Mouse (Mus musculus) MEL (cell line): Measurements from ENCODE around the gene Epha4. TPM values are rescaled to one million over a fixed set of nuclear protein-coding genes. Genes with fewer than 3 reads are reported as not detected.

Experiments
- DNase-seq: peaks from one replicate; pipeline ENCODE4 v3.0.0; 2011; ENCODE audit warnings: low read depth, low spot score
- H3K27ac ChIP-seq: 2 replicates; pipeline ENCODE4 v1.5.1; 2012; ENCODE audit warnings: low read depth, mild to moderate bottlenecking, control low read depth, low read length, moderate library complexity; ENCODE audit not compliant: control insufficient read depth
- H3K27me3 ChIP-seq, 2 experiments: fragments of 150-350 bp in 1 of 2; sonication (generic) in 1 of 2; 2 replicates each; pipeline ENCODE4 v1.6.1; 2012; ENCODE audit warnings: low read length in 2 of 2, mild to moderate bottlenecking in 2 of 2, improper control_type of control experiment in 1 of 2, moderate library complexity in 1 of 2; ENCODE audit not compliant: insufficient read depth in 2 of 2, control insufficient read depth in 1 of 2
- H3K36me3 ChIP-seq, 2 experiments: 2 replicates each; pipeline ENCODE4 v1.6.1; 2012 to 2014; ENCODE audit warnings: low read length in 2 of 2, improper control_type of control experiment in 1 of 2, inconsistent platforms in 1 of 2, mild to moderate bottlenecking in 1 of 2; ENCODE audit not compliant: insufficient read depth in 2 of 2, control insufficient read depth in 1 of 2
- H3K4me1 ChIP-seq, 2 experiments: fragments of 150-350 bp in 1 of 2; sonication (generic) in 1 of 2; 2 replicates each; pipeline ENCODE4 v1.6.1; 2012; ENCODE audit warnings: low read length in 2 of 2, improper control_type of control experiment in 1 of 2, mild to moderate bottlenecking in 1 of 2; ENCODE audit not compliant: insufficient read depth in 2 of 2, control insufficient read depth in 1 of 2
- H3K4me3 ChIP-seq, 2 experiments: fragments of 150-350 bp in 1 of 2; sonication (generic) in 1 of 2; 2 replicates each; pipeline ENCODE4 v1.5.1; 2012; ENCODE audit warnings: low read depth in 2 of 2, low read length in 2 of 2, mild to moderate bottlenecking in 2 of 2, moderate library complexity in 2 of 2, control low read depth in 1 of 2, improper control_type of control experiment in 1 of 2; ENCODE audit not compliant: control insufficient read depth in 1 of 2, insufficient read depth in 1 of 2
- H3K79me2 ChIP-seq: 2 replicates; pipeline ENCODE4 v1.6.1; 2012; ENCODE audit warnings: mild to moderate bottlenecking, low read length, moderate library complexity; ENCODE audit not compliant: control insufficient read depth, poor library complexity, insufficient read depth
- H3K9ac ChIP-seq: 2 replicates; pipeline ENCODE4 v1.6.1; 2012; ENCODE audit warnings: low read depth, mild to moderate bottlenecking, control low read depth, low read length, moderate library complexity; ENCODE audit not compliant: control insufficient read depth, poor library complexity, severe bottlenecking
- H3K9me3 ChIP-seq: fragments of 150-350 bp; sonication (generic); replicated peaks from 2 replicates; pipeline ENCODE4 v1.6.1; 2012; ENCODE audit warnings: mild to moderate bottlenecking, low read length, improper control_type of control experiment, moderate library complexity; ENCODE audit not compliant: insufficient read depth
- CHD2 ChIP-seq: IDR thresholded peaks from 2 replicates; pipeline ENCODE4 v1.6.1; 2011; ENCODE audit warnings: low read length, improper control_type of control experiment
- EP300 ChIP-seq, 2 experiments: IDR thresholded peaks; 2 replicates each; pipeline ENCODE4 v1.6.1; 2011; ENCODE audit warnings: improper control_type of control experiment in 2 of 2, low read length in 2 of 2, low read depth in 1 of 2, mild to moderate bottlenecking in 1 of 2
- ETS1 ChIP-seq: IDR thresholded peaks from 2 replicates; pipeline ENCODE4 v1.6.1; 2012; ENCODE audit warnings: low read depth, mild to moderate bottlenecking, inconsistent platforms, low read length, improper control_type of control experiment, moderate library complexity
- GATA1 ChIP-seq: IDR thresholded peaks from 2 replicates; pipeline ENCODE4 v1.6.1; 2011; ENCODE audit warnings: low read depth, low read length, improper control_type of control experiment
- JUND ChIP-seq: IDR thresholded peaks from 2 replicates; pipeline ENCODE4 v1.6.1; 2011; ENCODE audit warnings: low read depth, mild to moderate bottlenecking, improper control_type of control experiment, low read length
- MAFK ChIP-seq: IDR thresholded peaks from 2 replicates; pipeline ENCODE4 v1.6.1; 2011; ENCODE audit warnings: low read depth, mild to moderate bottlenecking, low read length, improper control_type of control experiment, borderline replicate concordance
- MAZ ChIP-seq: IDR thresholded peaks from 2 replicates; pipeline ENCODE4 v1.6.1; 2012; ENCODE audit warnings: low read depth, mild to moderate bottlenecking, inconsistent platforms, low read length, improper control_type of control experiment
- MXI1 ChIP-seq: IDR thresholded peaks from 2 replicates; pipeline ENCODE4 v1.6.1; 2011; ENCODE audit warnings: mild to moderate bottlenecking, low read depth, low read length, improper control_type of control experiment
- MYB ChIP-seq: IDR thresholded peaks from 2 replicates; pipeline ENCODE4 v1.6.1; 2011; ENCODE audit warnings: mild to moderate bottlenecking, low read depth, low read length, improper control_type of control experiment
- NELFE ChIP-seq: IDR thresholded peaks from 2 replicates; pipeline ENCODE4 v1.6.1; 2011; ENCODE audit warnings: low read depth, low read length, improper control_type of control experiment
- POLR2AphosphoS2 ChIP-seq: IDR thresholded peaks from 2 replicates; pipeline ENCODE4 v1.6.1; 2011; ENCODE audit warnings: low read length, improper control_type of control experiment
- RCOR1 ChIP-seq: IDR thresholded peaks from 2 replicates; pipeline ENCODE4 v1.6.1; 2012; ENCODE audit warnings: low read depth, mild to moderate bottlenecking, inconsistent platforms, low read length, improper control_type of control experiment
- TAL1 ChIP-seq: IDR thresholded peaks from 2 replicates; pipeline ENCODE4 v1.6.1; 2012; ENCODE audit warnings: mild to moderate bottlenecking, inconsistent platforms, low read length, moderate library complexity, mixed read lengths
- TCF12 ChIP-seq: IDR thresholded peaks from 2 replicates; pipeline ENCODE4 v1.6.1; 2014; ENCODE audit warnings: low read depth, mild to moderate bottlenecking, inconsistent platforms, low read length, improper control_type of control experiment, moderate library complexity
- UBTF ChIP-seq: IDR thresholded peaks from 2 replicates; pipeline ENCODE4 v1.6.1; 2012; ENCODE audit warnings: low read depth, mild to moderate bottlenecking, inconsistent platforms, low read length, improper control_type of control experiment, moderate library complexity, borderline replicate concordance; ENCODE audit not compliant: insufficient read depth
- USF1 ChIP-seq: IDR thresholded peaks from 2 replicates; pipeline ENCODE4 v1.6.1; 2014; ENCODE audit warnings: low read depth, mild to moderate bottlenecking, inconsistent platforms, low read length, improper control_type of control experiment, moderate library complexity
- USF2 ChIP-seq, 2 experiments: IDR thresholded peaks; 2 replicates each; pipeline ENCODE4 v1.6.1; 2011 to 2012; ENCODE audit warnings: improper control_type of control experiment in 2 of 2, low read length in 2 of 2, borderline replicate concordance in 1 of 2, inconsistent platforms in 1 of 2, low read depth in 1 of 2, mild to moderate bottlenecking in 1 of 2; ENCODE audit not compliant: insufficient read depth in 1 of 2
- polyA plus RNA-seq, 2 experiments: library from polyadenylated mRNA; stranded (reverse) in 1 of 2; unstranded in 1 of 2; fragments of >175 nt in 1 of 2; fragments of >200 nt in 1 of 2; gene quantifications; 2 replicates each; pipeline versions ENCODE4 v1.2.1 to v1.2.4; 2012; ENCODE audit warnings: low replicate concordance in 2 of 2, low read depth in 1 of 2; ENCODE audit not compliant: insufficient read length in 2 of 2, insufficient read depth in 1 of 2, missing spikeins in 1 of 2
- total RNA-seq: library from RNA; depleted of rRNA; stranded (reverse); fragments of 300-350 nt; gene quantifications from 2 replicates; pipeline ENCODE4 v1.2.3, GENCODE M21; 2012

The Epha4 gene
- total and polyA plus RNA-seq, 3 experiments: not detected

- Histone ChIP-seq H3K27ac (no peak overlapping the region), H3K4me1 (no peaks in the 10 kb centered on the region), H3K27me3 (no peaks in the 10 kb centered on the region), H3K9ac (no peak overlapping the region), H3K9me3 (no peaks in the 10 kb centered on the region), H3K36me3 (no peaks in the 10 kb centered on the region), H3K79me2 (no peaks in the 10 kb centered on the region), H3K4me3 (no peak overlapping the region)
- TF ChIP-seq TAL1 (no peak), EP300 (IDR thresholded peaks at IDR 0.05; ENCODE audit: low read depth in 1 of 2, low read length in 2 of 2) (no peak), TCF12 (no peak), NELFE (no peak), CHD2 (no peak), POLR2AphosphoS2 (no peak), MAZ (no peak), MAFK (no peak), MXI1 (no peak), GATA1 (no peak), ETS1 (no peak), MYB (no peak), USF1 (no peak), UBTF (no peak), JUND (no peak)
- no peak for DNase-seq
These were observed 17.2 kb upstream of the Epha4 start for GRCm38 (mm10) chr1:77531934-77532575.

GRCm38 (mm10) chr1:77525082-77525481 lies 10.2 kb upstream of the Epha4 start:
- Histone ChIP-seq H3K9me3 (no peaks in the 10 kb centered on the region), H3K27ac (no peak overlapping the region), H3K36me3 (no peaks in the 10 kb centered on the region), H3K79me2 (no peaks in the 10 kb centered on the region), H3K4me1 (no peaks in the 10 kb centered on the region), H3K27me3 (no peaks in the 10 kb centered on the region), H3K4me3 (no peak overlapping the region), H3K9ac (no peak overlapping the region)
- DNase-seq: no peak
- TF ChIP-seq POLR2AphosphoS2: no peak
- no peak for TF ChIP-seq RCOR1
- no peak for TF ChIP-seq MAFK
- TF ChIP-seq USF2 (IDR thresholded peaks at IDR 0.05; ENCODE audit: borderline replicate concordance in 1 of 2, insufficient read depth in 1 of 2, low read depth in 1 of 2, low read length in 2 of 2): no peak
- no peak for TF ChIP-seq TAL1
- no peak for TF ChIP-seq MAZ
